Mouse (Mus musculus) inflammation-experienced regulatory T-cells, adult 6 months (primary cell): ENCODE measurements around the gene Btrc. TPM values are rescaled to one million over a fixed set of nuclear protein-coding genes. Genes with fewer than 3 reads are reported as not detected.

ENCODE experiments used
- ATAC-seq: one replicate; pipeline ENCODE4 v1.8.0; 2017
- polyA plus RNA-seq, 3 experiments: library from polyadenylated mRNA; unstranded; fragments of 100-300 nt; shearing (Covaris generic); gene quantifications; one replicate each; pipeline ENCODE4 v1.2.1; 2017

Gene Btrc
- polyA plus RNA-seq, 3 experiments from 2014 or later, result 25.7 to 36.4 (median 32.8) TPM

DNA sequence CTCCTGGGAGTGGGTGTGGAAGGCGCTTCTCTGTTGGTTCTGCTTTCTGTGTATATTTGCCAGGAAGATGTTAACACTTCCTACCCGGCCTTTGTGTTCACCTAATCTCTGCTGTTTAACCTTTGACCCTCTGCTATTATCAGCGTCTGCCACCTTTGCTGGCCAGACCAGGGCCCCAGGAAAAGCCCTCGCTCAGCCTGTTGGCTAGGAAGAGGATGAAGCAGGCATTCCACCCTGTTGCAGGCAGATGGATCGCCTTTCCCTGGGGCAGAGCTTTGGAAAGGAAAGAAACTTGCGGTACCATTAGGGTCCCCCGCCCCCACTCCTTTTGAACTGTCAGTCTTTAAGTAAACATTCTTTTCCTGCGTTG is 212.1 kb downstream of the Btrc start:
- ATAC-seq, result no peak

DNA sequence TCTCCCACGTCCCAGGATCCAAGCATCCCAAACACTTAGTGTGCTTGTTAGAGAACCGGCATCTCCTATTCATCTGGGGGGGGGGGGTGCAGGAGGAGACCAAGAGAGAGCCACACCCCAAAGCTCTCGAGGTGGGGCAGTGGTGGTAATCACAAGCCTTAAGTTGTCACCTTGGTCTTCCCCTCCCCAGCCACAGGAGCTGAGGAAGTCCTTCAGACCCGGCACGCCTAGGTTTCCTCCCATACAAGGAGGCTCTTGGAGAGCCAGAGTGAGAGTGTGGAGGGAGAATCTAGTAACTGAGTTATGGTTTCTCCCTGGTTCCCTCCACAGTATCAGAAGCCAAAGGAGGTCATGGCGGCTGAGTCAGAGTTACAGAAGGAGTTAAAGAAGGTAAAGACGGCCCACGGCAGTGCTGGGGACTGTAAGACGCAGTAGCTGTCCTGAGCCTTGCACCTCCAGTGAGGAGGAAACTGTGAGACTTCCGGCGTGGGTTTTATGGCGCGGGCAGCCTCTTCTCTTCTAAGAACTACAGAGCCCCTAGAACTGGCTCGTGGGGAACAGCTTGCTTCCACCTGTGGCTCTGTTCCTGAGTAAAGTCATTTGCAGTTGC is 213.7 kb downstream of the Btrc start:
- ATAC-seq, result peak; percentile 53

DNA sequence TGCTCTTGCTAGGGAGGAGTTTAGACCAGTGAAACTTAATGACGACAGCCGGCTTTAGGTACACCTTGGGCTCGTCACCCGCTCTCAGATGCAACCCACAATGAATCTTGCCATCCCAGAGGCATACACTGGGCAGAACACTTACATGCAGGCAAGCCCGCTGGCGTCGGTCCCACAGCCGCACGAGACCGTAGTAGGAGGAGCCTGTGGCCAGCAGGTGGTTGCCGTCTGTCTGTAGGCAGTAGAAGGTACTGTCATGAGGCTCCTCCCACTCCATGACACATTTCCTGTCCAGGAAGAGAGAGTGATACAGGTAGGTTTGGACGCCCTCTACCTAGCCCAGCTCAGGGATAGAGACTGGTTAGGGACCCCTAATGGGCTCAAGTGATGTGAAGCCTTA is 215.4 kb downstream of the Btrc start:
- ATAC-seq, result peak; percentile 33

DNA sequence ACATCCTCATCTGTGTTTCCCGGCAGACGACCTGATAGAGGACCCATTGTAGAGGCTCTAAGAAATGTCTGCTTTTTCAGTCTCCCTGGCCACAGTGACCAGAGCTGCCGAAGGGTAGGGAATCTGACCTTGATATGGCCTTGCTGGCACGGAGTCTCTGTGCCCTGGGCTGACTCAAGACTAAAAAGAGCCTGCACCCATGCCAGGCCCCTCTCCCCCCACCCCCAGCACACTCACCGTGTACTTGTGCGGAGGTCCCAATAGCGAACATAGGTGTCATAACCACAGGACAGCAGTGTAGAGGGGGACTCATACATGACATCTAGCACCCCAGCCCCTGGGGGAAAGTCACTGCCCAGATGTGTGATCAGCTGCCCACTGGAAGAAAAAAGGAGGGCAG is 215.9 kb downstream of the Btrc start:
- ATAC-seq, result no peak

Other genes starting within 250 kb of the Btrc start
- gene Tlx1, start 213.1 kb upstream of the Btrc start, polyA plus RNA-seq, result not detected
- gene Lbx1, start 127.9 kb upstream of the Btrc start, polyA plus RNA-seq, result not detected
- 10 to 100 TPM; 24.9 to 27.6 (median 25.5) TPM for gene Poll, start 196.8 kb downstream of the Btrc start, polyA plus RNA-seq
- 10 to 100 TPM; 58.9 to 75.9 (median 69.8) TPM for gene Gm17018, start 196.9 kb downstream of the Btrc start, polyA plus RNA-seq